Mouse (Mus musculus) adrenal gland, postnatal 10 days (tissue): ENCODE data around the gene Mrpl21. TPM values are rescaled to one million over a fixed set of nuclear protein-coding genes. Genes with fewer than 3 reads are reported as not detected.
A peak's percentile ranks its signal among the peaks of the same experiment; 100 is the strongest.

ENCODE experiments used
- DNase-seq: peaks from one replicate; pipeline ENCODE4 v3.0.0; 2021; ENCODE audit warnings: mixed read lengths
- long read RNA-seq, 2 experiments: library from polyadenylated mRNA; stranded (forward); transcript quantifications; one replicate each; pipeline ENCODE4 v2.0.0; 2021
- total RNA-seq, 2 experiments: library from RNA; stranded (reverse); gene quantifications; 2 replicates each; pipeline ENCODE4 v1.2.3; 2021

The Mrpl21 gene
- 10 to 100 TPM; 82.2 to 91.3 TPM for total RNA-seq
- long read RNA-seq, experiment 1, transcript Mrpl21-201 (7 exons, 802 nt), result major isoform, 106 of 124 reads
- long read RNA-seq, experiment 1, transcript Mrpl21-203 (6 exons, 674 nt), result minor isoform, 8 of 124 reads
- long read RNA-seq, experiment 1, partial matches to known transcripts, result 2 of 124 reads
- long read RNA-seq, experiment 1, other reads (novel, unspliced or antisense), result 8 of 124 reads
- long read RNA-seq, experiment 2, transcript Mrpl21-201 (7 exons, 802 nt), result major isoform, 67 of 70 reads
- long read RNA-seq, experiment 2, partial matches to known transcripts, result 0 of 70 reads
- long read RNA-seq, experiment 2, other reads (novel, unspliced or antisense), result 2 of 70 reads

DNA sequence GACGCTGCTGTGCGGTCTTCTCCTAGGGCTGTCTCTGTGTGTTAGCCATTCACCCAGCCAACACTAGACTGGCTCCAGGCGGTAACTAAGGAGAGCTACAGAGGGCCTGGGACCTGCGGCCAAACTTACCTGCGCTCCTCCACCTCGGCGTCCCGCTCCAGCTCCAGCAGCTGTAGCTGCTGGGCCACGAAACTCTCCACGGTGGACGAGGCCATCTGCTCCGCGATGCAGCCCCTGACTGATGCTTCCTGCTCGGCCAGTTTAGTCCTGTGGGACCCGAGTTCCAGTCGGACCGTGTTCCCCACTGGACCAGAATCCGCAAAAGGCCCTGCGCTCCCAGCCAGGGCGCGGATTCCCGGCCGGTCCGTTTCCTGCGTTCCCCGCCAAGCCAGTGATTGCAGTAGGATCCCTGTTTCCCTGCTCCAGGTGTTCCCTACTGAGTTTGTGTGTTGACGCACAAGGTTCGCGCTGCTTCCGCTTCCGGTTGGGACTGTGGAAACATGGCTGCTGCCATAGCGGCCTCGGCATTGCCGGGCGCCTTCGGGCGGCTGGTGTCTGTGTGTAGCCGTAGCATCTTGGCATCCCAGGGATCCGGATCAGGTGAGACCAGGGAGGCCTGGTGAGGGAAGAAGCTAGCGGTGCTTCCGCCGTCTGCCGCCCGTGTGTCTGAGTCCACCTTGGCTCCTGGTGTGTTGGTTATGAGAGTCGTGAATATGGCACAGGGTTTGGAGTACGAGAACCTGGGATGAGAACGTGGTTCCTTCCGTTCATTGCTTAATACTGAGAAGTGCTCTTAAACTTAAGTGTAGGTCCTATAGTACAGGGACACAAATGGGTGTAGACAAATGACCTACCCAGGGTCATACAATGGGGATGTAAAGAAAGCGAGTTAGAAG is at the start of gene Mrpl21, which contains the start of gene Ighmbp2:
Gene Mrpl21, plus strand, starts transcription at position 330 of the 896 bp plus-strand sequence.
Gene Ighmbp2, minus strand, starts transcription at position 446 of the 896 bp plus-strand sequence.
- DNase-seq, result peak; percentile 94

DNA sequence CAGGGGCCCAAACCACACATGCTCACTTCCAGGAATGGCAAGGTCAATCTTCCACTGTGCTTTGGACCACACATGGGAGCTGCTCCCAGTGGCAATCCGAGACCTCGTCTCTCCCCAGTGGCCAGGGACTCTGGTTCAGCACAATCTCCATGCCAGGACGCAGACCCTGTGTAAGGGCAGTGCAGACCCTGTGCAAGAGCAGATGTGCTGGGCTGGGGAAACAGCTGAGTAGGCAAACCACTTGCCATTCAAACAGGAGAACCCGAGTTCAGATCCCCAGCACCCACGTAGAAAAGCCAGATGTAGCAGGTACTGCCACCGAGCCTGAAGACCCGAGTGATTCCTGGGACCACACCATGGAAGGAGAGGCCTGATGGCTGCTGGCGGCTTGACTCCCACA is 22.7 kb upstream of the Mrpl21 start:
- no peak for DNase-seq

DNA sequence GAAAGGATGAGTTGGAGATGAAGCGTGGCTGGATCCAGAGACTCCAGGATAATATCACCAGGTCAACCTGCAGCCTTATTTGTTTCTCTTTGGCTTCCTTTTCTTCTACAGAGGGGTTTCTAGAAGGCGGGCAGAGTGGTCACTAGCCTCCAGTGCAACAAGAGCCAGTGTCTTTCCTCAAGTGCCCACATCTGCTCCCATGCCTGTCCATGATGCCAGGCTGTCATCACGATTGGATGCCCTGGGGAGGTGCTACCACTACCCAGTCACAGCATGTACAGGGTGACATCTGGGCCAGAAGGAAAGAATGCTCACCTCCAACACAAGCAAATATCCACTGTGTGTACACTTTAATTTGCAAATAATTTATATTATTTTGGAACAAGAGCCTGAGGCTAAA is 22.1 kb upstream of the Mrpl21 start:
- no peak for DNase-seq

DNA sequence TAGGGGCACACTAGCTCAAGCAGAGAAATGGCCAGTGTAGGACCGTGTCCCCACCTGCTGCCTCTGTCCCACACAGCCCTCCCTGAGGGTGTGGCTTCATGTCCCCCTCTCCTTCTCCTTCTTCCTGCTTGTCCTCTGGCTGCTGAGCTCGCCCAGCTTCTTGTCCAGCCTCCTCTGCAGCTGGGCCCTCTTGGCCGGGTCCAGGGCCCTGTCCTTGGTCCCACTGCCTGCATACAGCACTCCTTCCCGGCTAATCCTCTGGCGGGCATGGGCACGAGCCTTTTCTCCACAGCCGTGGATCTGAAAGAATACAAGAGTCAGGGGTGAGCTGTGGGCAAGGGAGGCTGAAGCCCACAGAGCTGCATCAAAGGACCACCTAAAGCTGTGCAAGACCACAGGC is 21.4 kb upstream of the Mrpl21 start:
- no peak for DNase-seq

DNA sequence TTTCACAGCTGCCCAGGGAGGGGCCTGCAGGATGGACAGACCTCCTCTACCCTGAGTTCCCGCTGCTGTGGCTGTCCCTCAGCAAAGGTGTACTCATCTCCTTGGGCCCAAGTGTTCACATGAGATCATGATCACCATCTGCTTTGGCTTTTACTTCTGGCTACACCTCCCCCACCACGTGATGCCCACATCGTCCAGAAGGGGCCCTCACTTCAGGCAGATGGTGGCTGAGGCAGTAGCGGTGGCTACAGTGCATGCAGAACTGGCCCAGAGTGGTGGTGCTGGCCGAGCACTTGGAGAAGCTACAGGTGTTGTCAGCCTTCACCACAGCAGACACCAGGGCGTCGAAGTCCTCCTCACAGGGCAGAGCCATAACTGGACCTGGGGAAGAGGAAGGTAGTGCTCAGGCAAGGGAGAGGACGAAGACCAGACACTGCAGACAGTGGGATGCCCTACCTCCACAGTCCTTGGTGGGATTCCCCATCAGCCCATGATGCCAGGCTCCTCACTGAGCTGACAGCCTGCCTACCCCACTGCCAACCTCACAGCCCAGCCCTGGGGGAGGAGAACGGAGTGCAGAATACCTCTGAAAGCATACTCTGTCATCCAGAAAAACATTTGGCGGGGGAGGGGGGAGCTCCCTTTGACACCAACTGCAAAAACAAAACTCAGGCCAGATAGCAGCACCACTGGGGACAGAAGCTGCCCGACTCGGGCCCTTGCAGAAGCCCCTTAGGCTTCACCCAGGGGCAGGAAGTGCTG is 20.8 kb upstream of the Mrpl21 start:
- DNase-seq, result no peak

DNA sequence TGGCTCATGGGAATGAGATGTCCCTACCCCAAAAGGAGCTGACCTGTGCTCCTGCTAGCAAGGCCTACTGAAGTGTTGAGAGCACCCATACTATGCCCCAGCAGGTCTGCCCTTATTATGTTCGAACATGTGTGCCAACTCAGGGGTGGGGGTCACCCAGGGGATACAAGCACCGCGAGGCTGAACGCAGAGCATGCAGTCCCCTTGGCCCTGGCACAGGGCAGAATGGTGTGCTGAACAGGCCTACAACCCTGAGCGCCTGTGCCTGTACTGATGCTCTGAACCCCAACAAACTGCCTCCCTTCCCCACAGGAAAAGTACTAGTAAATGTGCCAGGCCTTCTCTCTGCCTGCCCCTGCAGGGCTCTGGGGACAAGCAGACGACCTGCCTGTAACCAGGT is 18.4 kb upstream of the Mrpl21 start:
- DNase-seq, result no peak

DNA sequence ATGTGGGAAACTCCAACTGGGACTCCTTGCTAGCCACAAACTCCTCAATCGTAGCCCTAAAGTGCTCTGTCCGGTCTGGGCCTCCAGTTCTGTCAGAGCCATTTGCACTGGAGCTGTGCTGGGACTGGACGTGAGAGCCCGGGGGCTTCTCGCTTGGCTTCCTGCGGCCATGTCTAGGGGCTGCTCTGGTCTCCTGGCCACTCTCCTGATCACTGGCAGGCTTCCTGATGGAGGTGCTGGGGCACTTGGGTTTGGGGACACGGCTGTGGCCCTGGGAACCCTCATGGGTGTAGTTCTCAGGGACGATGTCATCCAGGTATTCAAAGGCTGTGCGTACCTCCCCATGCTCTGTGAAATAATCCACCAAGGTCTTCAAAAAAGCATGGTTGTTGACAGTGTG is 17.5 kb upstream of the Mrpl21 start:
- no peak for DNase-seq

DNA sequence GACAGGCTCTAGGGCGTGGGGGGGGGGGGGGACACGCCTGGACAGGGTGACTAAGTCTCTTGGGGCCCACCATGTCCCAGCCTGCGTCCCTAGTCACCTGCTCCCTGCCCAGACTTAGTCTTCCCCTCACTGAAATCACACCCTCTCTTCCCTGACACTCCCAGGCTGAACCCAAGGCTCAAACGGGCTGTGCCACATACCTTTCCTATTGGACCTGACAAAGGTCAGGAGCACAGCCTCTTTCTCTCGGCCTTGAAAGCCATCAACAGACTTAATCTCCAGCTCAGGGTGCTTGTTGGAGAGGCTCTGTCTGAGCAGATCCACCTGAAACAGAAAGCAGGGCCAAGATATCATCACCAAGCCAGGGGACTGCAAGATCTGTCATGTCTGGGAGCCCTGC is 16.6 kb upstream of the Mrpl21 start:
- DNase-seq, result no peak

DNA sequence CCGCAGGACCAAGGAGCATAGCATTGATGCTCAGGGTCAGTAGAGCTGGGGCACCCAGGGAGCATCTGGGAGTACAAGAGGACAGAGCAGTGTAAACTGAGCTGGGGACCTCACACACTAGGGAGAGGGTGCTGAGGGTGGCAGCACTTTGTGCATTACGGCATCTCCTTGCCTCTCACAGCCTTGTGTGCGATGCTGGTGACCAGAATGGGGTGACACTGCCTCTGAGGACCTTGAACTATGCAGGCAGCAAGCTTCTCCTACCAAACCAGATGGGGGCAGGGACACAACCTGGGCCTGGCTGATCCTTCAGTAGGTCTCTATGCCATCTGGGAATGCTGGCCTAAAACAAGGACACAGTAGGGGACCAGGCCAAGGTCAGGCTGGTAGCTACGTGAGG is 16.0 kb upstream of the Mrpl21 start:
- DNase-seq, result no peak

DNA sequence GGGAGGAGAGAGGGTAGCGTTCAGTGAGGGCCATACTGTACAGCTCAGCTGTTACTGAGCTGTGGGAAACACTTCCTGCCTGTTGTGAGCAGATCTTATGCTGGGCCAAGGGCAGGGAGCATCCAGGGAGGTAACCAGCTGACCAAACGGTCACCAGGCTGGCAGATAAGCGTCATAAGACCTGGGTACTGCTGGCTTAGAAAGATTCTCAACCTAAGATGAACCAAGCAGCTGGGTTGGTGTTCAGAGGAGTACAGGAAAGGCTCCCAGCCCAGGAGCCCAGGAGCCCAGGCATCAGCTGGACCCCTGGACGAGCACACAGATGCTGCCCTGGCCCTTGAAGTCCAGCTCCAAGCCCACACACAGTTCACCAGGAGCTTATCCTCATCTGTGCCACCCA is 15.4 kb upstream of the Mrpl21 start:
- DNase-seq, result no peak

DNA sequence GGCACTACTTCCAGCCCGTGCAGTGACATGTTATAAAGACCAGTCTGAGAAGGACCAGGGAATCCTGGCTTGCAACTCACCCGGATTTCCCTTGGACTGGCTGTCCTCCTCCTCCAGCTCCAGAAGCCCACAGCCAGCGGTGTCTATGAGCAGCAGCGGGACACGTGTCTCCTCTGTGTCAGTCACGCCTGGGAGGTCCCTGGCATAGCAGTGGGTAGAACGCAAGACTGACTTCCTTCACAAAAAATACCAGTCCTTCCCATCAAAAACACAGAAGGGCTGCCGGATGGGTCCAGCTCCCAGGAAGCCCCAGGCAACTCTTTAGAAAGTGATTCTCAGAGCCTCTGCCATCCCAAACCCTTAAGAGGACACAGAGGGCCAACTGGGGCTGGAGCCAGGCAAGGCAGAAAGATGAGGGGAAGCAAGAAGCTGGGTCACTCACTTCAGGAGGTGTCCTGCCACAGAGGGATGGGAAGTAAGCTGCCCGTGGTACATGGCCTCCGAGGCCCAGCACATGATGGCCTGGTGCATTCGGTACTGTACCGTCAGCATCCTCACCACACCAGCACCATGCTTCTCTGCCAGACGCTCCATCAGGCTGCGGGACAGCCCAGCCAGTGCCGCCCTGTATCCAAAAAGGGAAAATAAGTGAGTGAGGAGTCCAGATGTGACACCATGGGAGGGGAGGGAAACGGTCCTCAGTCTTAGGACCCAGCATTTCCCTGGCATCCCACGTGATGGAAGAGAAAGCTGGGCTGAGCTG is 14.3 kb upstream of the Mrpl21 start:
- DNase-seq, result no peak

DNA sequence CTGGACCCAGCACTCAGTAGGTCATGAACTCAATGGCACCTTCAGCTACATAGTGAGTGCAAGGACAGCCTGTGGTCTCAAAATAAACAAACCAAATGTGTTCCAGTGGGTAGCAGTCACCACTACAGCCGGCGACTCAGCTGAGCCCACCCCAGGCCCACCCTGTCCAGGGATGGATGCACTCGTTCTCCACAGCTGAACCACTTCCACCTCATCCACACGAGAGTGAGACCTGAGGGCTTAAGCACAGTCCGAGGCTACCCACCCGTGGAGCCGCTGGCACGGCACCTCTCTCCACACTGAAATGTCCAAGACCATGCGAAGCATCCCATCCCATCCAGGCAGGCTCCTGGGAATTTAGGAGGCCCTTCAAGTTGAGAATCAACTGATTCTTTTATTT is 13.4 kb upstream of the Mrpl21 start:
- no peak for DNase-seq

DNA sequence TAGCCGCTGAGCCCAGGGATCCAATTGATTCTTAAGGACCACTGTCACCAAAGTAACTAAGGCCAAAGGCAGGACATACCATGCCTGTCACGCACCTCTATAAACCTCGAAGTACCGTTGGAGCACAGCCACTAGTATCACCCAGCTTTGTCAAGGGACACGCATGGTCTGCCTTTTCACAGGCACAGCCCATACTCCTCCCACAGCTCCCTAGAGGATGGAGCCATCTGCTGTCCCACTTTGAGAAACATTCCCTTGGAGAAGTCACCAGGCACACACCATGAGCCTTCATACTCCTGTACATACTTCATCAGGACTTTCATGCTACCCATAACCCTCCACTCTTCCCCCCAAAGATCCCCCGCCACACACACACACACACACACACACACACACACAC is 12.9 kb upstream of the Mrpl21 start:
- no peak for DNase-seq

DNA sequence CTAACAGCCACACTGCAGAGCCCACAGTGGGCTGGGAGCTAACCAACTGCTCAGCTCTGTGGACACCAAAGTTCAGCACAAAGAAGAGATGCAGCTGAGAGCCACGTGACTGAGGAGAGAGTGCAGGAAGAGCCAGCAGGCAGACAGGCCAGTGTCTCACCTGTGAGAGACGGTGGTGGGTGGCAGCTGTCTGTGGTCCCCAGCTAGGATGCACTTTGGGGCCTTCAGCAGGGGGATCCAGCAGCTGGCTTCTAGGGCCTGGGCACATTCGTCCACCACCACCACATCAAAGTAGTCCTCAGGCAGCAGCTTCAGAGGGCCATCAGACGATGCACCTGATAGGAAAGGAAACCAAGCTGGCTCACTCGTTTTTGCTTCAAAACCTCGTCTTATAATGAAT is 11.3 kb upstream of the Mrpl21 start:
- no peak for DNase-seq

DNA sequence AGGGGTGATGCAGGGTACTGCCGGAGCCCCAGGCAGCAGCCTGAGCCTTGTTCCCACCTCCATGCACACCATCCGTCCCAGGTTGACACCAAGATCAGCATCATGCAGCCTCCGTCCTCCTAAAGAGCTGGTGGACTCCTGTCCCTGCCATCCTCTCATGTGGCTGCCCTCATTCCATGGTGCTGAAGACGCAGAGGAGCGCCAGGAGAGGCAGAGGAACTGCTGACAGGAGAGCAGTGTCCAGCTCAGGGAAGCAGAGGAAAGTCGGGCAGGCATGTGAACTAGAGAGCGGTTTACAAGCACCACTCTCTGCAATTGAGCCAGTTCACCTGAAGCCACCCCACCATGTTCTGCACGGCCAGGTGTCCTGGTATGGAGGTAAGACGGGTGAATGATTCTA is 9.4 kb upstream of the Mrpl21 start:
- DNase-seq, result no peak

DNA sequence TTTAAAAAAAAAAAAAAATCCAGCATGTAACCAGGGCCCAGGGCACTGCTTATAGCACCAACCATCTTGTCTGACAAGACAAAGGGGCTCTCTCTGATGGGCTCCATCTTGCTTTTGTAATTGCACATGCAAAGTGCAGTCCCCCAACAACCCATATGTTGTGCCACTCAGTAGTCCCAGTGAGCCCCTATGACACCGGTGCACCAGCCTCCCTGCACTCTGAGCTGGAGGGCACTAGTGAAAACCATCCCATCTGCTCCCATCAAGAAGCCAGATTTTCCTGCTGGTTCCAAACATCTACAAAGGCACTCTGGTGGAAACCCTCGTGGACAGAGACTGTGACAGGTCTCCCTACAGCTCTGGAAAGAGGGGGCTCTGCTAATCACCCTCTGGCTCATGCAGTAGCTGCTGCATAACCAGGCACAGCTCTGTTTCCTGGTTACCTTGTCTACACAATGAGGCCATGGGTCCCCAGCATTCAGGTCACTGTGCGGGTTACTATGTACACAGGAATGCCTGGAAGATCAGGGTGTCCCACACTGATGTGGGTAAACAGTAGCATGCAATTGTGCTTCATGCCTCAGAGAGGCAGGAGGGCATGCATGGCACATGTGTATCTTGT is 6.8 kb upstream of the Mrpl21 start:
- DNase-seq, result no peak

DNA sequence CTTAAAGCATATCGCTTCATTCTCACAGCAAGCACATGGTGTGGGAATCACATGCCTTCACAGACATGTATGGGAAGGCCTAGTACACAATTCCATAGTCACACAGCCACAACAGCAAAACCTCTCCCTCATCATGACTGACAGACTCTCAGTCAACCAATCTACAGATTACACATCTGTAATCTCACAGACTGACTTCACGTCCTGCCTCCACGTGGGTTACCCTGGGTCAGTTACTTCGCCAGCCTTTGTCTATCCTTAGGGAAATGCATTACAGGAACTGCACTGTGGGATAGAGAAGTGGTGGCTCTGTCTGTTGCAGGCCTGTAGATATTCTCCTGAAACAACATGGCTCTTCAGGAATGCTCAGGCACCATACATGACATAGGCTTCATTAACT is 815 bp upstream of the Mrpl21 start:
- DNase-seq, result no peak

DNA sequence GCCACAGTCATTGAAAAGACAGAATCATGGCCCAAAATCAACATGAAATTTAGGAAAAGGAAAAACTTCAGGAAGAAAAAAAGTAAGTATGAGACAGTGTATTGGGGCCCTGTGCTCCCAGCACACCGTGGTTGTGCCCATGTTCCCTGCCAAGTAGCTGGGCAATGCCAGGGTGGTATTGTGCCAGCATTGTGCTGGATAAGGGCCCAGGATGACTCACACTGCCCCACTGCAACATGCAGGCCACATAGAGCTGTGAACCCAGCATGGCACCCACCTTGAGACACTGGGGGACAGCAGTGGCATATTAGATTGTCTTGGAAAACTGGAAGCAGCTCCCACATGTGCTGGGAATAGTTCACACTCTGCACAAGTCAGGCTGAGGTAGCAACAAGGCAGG is 6.3 kb downstream of the Mrpl21 start:
- peak; percentile 38 for DNase-seq

DNA sequence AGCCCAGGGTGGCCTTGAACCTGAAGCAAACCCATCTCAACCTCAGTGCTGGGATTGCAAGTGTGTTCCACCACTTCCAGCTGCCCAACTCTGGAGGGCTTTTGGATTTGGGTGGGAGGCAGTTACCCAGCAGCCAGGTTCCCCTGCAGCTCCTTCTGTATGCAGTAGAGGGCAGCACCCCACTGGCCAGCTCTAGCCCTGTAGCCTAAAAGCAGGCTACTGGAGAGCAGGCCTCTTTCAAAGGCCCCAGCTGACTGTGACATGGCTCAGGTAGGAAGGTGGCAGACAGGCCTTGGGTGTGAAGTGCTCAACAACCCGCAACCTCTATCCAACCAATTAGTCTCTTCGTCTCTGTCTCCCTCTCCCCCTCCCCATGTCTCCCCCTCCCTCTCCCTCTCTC is 9.3 kb downstream of the Mrpl21 start:
- peak; percentile 81 for DNase-seq

DNA sequence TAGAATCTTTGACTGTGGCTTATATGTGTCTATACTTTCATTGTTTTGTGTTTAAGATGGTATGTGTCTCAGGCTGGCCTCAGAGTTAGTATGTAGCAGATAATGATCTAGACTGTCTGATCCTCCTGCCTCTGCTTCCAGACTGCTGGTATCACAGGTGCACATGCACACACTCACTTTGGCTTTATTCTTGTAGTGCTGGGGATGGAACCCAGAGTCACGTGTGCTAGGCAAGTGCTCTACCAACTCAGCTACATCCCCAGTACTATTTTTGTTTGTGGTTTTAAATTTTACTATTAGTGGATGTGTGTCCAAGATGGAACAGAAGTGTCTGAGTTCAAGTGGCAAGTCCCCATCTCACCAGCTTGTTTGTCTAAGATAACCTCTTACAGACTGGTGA is 10.3 kb downstream of the Mrpl21 start:
- DNase-seq, result no peak

DNA sequence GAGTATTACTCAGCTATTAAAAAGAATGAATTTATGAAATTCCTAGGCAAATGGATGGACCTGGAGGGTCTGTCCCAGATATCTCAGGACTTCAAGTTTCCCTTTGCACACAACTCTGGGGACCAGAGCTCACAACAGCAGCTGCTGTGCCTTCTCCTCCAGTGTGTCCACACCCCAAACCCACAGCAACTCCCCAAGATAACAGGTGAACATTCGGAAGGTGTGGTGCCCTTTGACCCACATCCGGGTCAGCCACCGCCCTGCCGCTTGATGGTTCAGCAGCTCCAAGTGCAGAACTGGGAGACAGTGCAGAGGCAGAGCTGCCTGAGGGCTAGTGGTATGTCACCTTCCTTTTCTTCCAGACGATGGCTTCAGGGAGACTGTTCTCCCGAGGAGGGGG is 12.5 kb downstream of the Mrpl21 start:
- no peak for DNase-seq

DNA sequence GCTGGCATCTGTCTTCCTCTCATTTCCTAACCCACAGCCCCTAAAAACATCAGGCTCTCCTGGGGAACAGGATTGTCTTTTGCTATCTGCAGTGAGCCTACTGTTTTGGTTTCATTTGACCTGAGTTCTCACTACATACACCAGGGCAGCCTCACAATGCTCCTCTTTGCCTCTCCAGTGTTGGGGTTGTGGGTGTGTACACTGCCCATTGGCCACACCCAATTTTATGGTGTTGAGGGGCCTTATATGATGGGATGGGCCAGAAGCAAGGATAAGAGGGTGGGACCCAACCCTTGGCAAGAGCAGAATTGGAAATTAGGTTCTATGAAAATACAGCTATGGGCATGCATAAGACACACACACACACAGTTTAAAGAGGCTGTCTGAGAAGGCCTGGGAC is 14.3 kb downstream of the Mrpl21 start:
- DNase-seq, result no peak
